Mouse (Mus musculus): ENCODE results near the gene Diablo. TPM values are rescaled to one million over a fixed set of nuclear protein-coding genes. Genes with fewer than 3 reads are reported as not detected.
A peak's percentile ranks its signal among the peaks of the same experiment; 100 is the strongest.

Diablo gene
- polyA plus RNA-seq (2011; ENCODE audit: insufficient read depth, insufficient read length, low read depth, missing spikeins) = 64.6 and 73.1 TPM in 2 replicates

GRCm38 (mm10) chr5:123523692-123524392 lies at the start of gene Diablo:
TSS of gene Diablo (minus strand) at chr5:123524176.
- peak within 1 kb of the TSS; percentile 87 for H3K9ac ChIP-seq (ENCODE audit: low read depth, poor library complexity, severe bottlenecking)
- H3K4me3 ChIP-seq (ENCODE audit: low read depth, low read length) = peak within 1 kb of the TSS; percentile 88
- no peak for TF ChIP-seq EP300 (IDR thresholded peaks at IDR 0.05; ENCODE audit: insufficient read depth, low read depth, low read length)
- TF ChIP-seq POLR2A (IDR thresholded peaks at IDR 0.05; ENCODE audit: insufficient read depth, low read length) = peak; percentile 82
- H3K4me1 ChIP-seq (ENCODE audit: control insufficient read depth, insufficient read depth, low read length) = no peaks in the 10 kb centered on the region
- H3K36me3 ChIP-seq (ENCODE audit: control insufficient read depth, insufficient read depth, low read length, poor library complexity, severe bottlenecking) = peaks cover 7% of the 10 kb centered on the region
- no peak within 1 kb of the TSS for H3K27ac ChIP-seq (ENCODE audit: insufficient read depth, low read length)
- no peaks in the 10 kb centered on the region for H3K27me3 ChIP-seq (ENCODE audit: control insufficient read depth, insufficient read depth, low read length, poor library complexity, severe bottlenecking)
- H3K9me3 ChIP-seq (replicated peaks; ENCODE audit: control insufficient read depth, insufficient read depth, low read length, poor library complexity, severe bottlenecking) = no peaks in the 10 kb centered on the region

GRCm38 (mm10) chr5:123573362-123573761 lies 49.4 kb upstream of the Diablo start:
- H3K9ac ChIP-seq (ENCODE audit: low read depth, poor library complexity, severe bottlenecking) = no peak overlapping the region
- no peaks in the 10 kb centered on the region for H3K9me3 ChIP-seq (replicated peaks; ENCODE audit: control insufficient read depth, insufficient read depth, low read length, poor library complexity, severe bottlenecking)
- H3K4me3 ChIP-seq (ENCODE audit: low read depth, low read length) = no peak overlapping the region
- H3K36me3 ChIP-seq (ENCODE audit: control insufficient read depth, insufficient read depth, low read length, poor library complexity, severe bottlenecking) = no peaks in the 10 kb centered on the region; the same call in 1 of the 2 replicates
- H3K4me1 ChIP-seq (ENCODE audit: control insufficient read depth, insufficient read depth, low read length) = no peaks in the 10 kb centered on the region
- TF ChIP-seq POLR2A (IDR thresholded peaks at IDR 0.05; ENCODE audit: insufficient read depth, low read length) (no peak), EP300 (IDR thresholded peaks at IDR 0.05; ENCODE audit: insufficient read depth, low read depth, low read length) (no peak)
- no peaks in the 10 kb centered on the region for H3K27me3 ChIP-seq (ENCODE audit: control insufficient read depth, insufficient read depth, low read length, poor library complexity, severe bottlenecking)
- no peak overlapping the region for H3K27ac ChIP-seq (ENCODE audit: insufficient read depth, low read length)

- H3K9ac ChIP-seq (ENCODE audit: low read depth, poor library complexity, severe bottlenecking) = peak within 1 kb of the TSS; percentile 54
- TF ChIP-seq POLR2A (IDR thresholded peaks at IDR 0.05; ENCODE audit: insufficient read depth, low read length) = peak; percentile 15
- TF ChIP-seq CTCF (IDR thresholded peaks at IDR 0.05; ENCODE audit: low read depth, low read length) = no peak
- TF ChIP-seq EP300 (IDR thresholded peaks at IDR 0.05; ENCODE audit: insufficient read depth, low read depth, low read length) = peak; percentile 84
- no peaks in the 10 kb centered on the region for H3K4me1 ChIP-seq (ENCODE audit: control insufficient read depth, insufficient read depth, low read length)
- no peaks in the 10 kb centered on the region for H3K9me3 ChIP-seq (replicated peaks; ENCODE audit: control insufficient read depth, insufficient read depth, low read length, poor library complexity, severe bottlenecking)
- peak within 1 kb of the TSS; percentile 84 for H3K4me3 ChIP-seq (ENCODE audit: low read depth, low read length)
- no peak within 1 kb of the TSS for H3K27ac ChIP-seq (ENCODE audit: insufficient read depth, low read length)
- no peaks in the 10 kb centered on the region; the same call in 1 of the 2 replicates for H3K36me3 ChIP-seq (ENCODE audit: control insufficient read depth, insufficient read depth, low read length, poor library complexity, severe bottlenecking)
- H3K27me3 ChIP-seq (ENCODE audit: control insufficient read depth, insufficient read depth, low read length, poor library complexity, severe bottlenecking) = no peaks in the 10 kb centered on the region
These were observed 48.6 kb upstream of the Diablo start, which contains the start of gene Vps33a for GRCm38 (mm10) chr5:123572357-123573186. TSS of gene Vps33a (minus strand) at chr5:123573038.

GRCm38 (mm10) chr5:123561128-123561527 lies 37.2 kb upstream of the Diablo start:
- peaks cover 5% of the 10 kb centered on the region; the same call in 1 of the 2 replicates for H3K36me3 ChIP-seq (ENCODE audit: control insufficient read depth, insufficient read depth, low read length, poor library complexity, severe bottlenecking)
- H3K4me3 ChIP-seq (ENCODE audit: low read depth, low read length) = no peak overlapping the region
- H3K27me3 ChIP-seq (ENCODE audit: control insufficient read depth, insufficient read depth, low read length, poor library complexity, severe bottlenecking) = no peaks in the 10 kb centered on the region
- no peaks in the 10 kb centered on the region for H3K9me3 ChIP-seq (replicated peaks; ENCODE audit: control insufficient read depth, insufficient read depth, low read length, poor library complexity, severe bottlenecking)
- no peaks in the 10 kb centered on the region for H3K4me1 ChIP-seq (ENCODE audit: control insufficient read depth, insufficient read depth, low read length)
- H3K9ac ChIP-seq (ENCODE audit: low read depth, poor library complexity, severe bottlenecking) = no peak overlapping the region
- no peak overlapping the region for H3K27ac ChIP-seq (ENCODE audit: insufficient read depth, low read length)
- TF ChIP-seq EP300 (IDR thresholded peaks at IDR 0.05; ENCODE audit: insufficient read depth, low read depth, low read length) (no peak), POLR2A (IDR thresholded peaks at IDR 0.05; ENCODE audit: insufficient read depth, low read length) (no peak), CTCF (IDR thresholded peaks at IDR 0.05; ENCODE audit: low read depth, low read length) (no peak)

GRCm38 (mm10) chr5:123559588-123559987 lies 35.6 kb upstream of the Diablo start:
- Histone ChIP-seq H3K4me3 (ENCODE audit: low read depth, low read length) (no peak overlapping the region), H3K27me3 (ENCODE audit: control insufficient read depth, insufficient read depth, low read length, poor library complexity, severe bottlenecking) (no peaks in the 10 kb centered on the region), H3K27ac (ENCODE audit: insufficient read depth, low read length) (no peak overlapping the region), H3K9me3 (replicated peaks; ENCODE audit: control insufficient read depth, insufficient read depth, low read length, poor library complexity, severe bottlenecking) (no peaks in the 10 kb centered on the region), H3K36me3 (ENCODE audit: control insufficient read depth, insufficient read depth, low read length, poor library complexity, severe bottlenecking) (peaks cover 2% of the 10 kb centered on the region; the same call in 1 of the 2 replicates), H3K9ac (ENCODE audit: low read depth, poor library complexity, severe bottlenecking) (no peak overlapping the region), H3K4me1 (ENCODE audit: control insufficient read depth, insufficient read depth, low read length) (no peaks in the 10 kb centered on the region)
- TF ChIP-seq CTCF (IDR thresholded peaks at IDR 0.05; ENCODE audit: low read depth, low read length) (no peak), EP300 (IDR thresholded peaks at IDR 0.05; ENCODE audit: insufficient read depth, low read depth, low read length) (no peak), POLR2A (IDR thresholded peaks at IDR 0.05; ENCODE audit: insufficient read depth, low read length) (no peak)
